Mouse (Mus musculus) kidney, adult 2 months (tissue): ENCODE data around the gene Vmn1r36.

Source experiments
- CTCF ChIP-seq: fragments of 200-500 bp; conservative IDR thresholded peaks from 2 replicates; pipeline ENCODE4 v1.5.1; 2011; ENCODE audit warnings: low read depth, mild to moderate bottlenecking, control low read depth, low read length, moderate library complexity, mixed read lengths; ENCODE audit not compliant: insufficient read depth, insufficient read length
- POLR2A ChIP-seq: fragments of 200-500 bp; IDR thresholded peaks from one replicate; pipeline ENCODE4 v1.6.1; 2011; ENCODE audit warnings: low read depth, low read length, control low read depth

GRCm38 (mm10) chr6:66713854-66714253 lies 5.1 kb downstream of the Vmn1r36 start:
- TF ChIP-seq CTCF (no peak), POLR2A (no peak)
